Mouse (Mus musculus) brain, embryonic 14.5 days (tissue): Measurements from ENCODE around the gene Hk1.

ENCODE experiments used
- CTCF ChIP-seq: fragments of 200-500 bp; IDR thresholded peaks from 2 replicates; pipeline ENCODE4 v1.5.1; 2012; ENCODE audit warnings: inconsistent platforms, mild to moderate bottlenecking, moderate library complexity, borderline replicate concordance; ENCODE audit not compliant: insufficient read depth, insufficient read length; ENCODE audit errors: extremely low read depth
- POLR2A ChIP-seq: fragments of 200-500 bp; IDR thresholded peaks from 2 replicates; pipeline ENCODE4 v1.6.1; 2012; ENCODE audit warnings: mild to moderate bottlenecking, inconsistent platforms, borderline replicate concordance; ENCODE audit not compliant: poor library complexity, insufficient read depth, insufficient read length, severe bottlenecking; ENCODE audit errors: extremely low read depth

- TF ChIP-seq CTCF: no peak
- no peak for TF ChIP-seq POLR2A
These were observed 156.9 kb downstream of the Hk1 start for GRCm38 (mm10) chr10:62222777-62223176.
